Mouse (Mus musculus) heart, embryonic 13.5 days (tissue): Measurements from ENCODE around the gene Hs6st2. TPM values are rescaled to one million over a fixed set of nuclear protein-coding genes. Genes with fewer than 3 reads are reported as not detected.

Experiments
- ATAC-seq: fragments of 200-750 bp; cut with Nextera tagmentation; 2 replicates; pipeline ENCODE4 v1.8.0; 2017; ENCODE audit warnings: moderate TSS enrichment; ENCODE audit not compliant: insufficient number of reproducible peaks, low FRiP score, low TSS enrichment; ENCODE audit errors: extremely low read depth
- H3K27ac ChIP-seq: fragments of 300-500 bp; sonication (generic); replicated peaks from 2 replicates; pipeline ENCODE4 v1.5.1; 2015; ENCODE audit warnings: moderate library complexity, mild to moderate bottlenecking, inconsistent platforms
- H3K27me3 ChIP-seq: fragments of 300-500 bp; sonication (generic); replicated peaks from 2 replicates; pipeline ENCODE4 v1.6.1; 2015; ENCODE audit warnings: mild to moderate bottlenecking, inconsistent platforms
- H3K36me3 ChIP-seq: fragments of 300-500 bp; sonication (generic); 2 replicates; pipeline ENCODE4 v1.6.1; 2015; ENCODE audit warnings: mild to moderate bottlenecking, inconsistent platforms
- H3K4me1 ChIP-seq: fragments of 300-500 bp; sonication (generic); 2 replicates; pipeline ENCODE4 v1.6.1; 2015; ENCODE audit warnings: inconsistent platforms
- H3K4me2 ChIP-seq: fragments of 300-500 bp; sonication (generic); 2 replicates; pipeline ENCODE4 v1.6.1; 2015; ENCODE audit warnings: inconsistent platforms, mild to moderate bottlenecking, moderate library complexity
- H3K4me3 ChIP-seq: fragments of 300-500 bp; sonication (generic); 2 replicates; pipeline ENCODE4 v1.5.1; 2015; ENCODE audit warnings: moderate library complexity, mild to moderate bottlenecking, inconsistent platforms
- H3K9ac ChIP-seq: fragments of 300-500 bp; sonication (generic); 2 replicates; pipeline ENCODE4 v1.6.1; 2015; ENCODE audit warnings: inconsistent platforms, mild to moderate bottlenecking, moderate library complexity
- H3K9me3 ChIP-seq: fragments of 300-500 bp; sonication (generic); 2 replicates; pipeline ENCODE4 v1.6.1; 2016; ENCODE audit warnings: inconsistent platforms
- WGBS: fragments of 180-500 bp; shearing (Covaris S2); methylation state at CpG from one replicate; pipeline ENCODE4 v1.1.7; 2015; ENCODE audit warnings: mixed read lengths; 5-methylcytosine and 5-hydroxymethylcytosine counted together
- polyA plus RNA-seq: library from polyadenylated mRNA; unstranded; fragments of >200 nt; fragmentation: Nextera tagmentation; extraction: Ambion mirVana; gene quantifications from 2 replicates; pipeline ENCODE4 v1.2.1, GENCODE M21; 2015

Gene Hs6st2
- polyA plus RNA-seq, 1 experiment from 2014 or later, result 14.4 TPM

GRCm38 (mm10) chrX:51561880-51562279, 119.8 kb downstream of the Hs6st2 start:
- no peak for ATAC-seq
- 78% methylated on average over 1 of the region's 1 CpGs for WGBS

DNA sequence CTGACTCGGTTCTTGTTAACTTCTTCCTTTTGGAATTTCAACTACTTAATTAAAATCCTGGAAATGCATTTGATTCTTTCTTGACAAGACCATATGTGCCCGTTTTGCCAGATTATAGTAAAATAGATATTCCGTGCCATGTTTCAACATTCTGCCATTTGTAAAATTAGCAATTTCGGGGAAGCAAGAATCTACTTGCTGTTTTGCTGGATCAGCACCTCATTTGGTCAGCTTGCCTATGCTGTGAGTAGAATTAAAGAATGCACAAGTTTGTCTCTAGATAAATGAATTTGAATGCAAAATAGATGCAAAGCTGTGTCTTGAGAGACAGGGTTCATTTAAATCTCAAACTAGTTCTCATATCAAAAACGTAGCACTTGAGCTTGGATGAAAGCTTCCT, 142.0 kb downstream of the Hs6st2 start:
- Histone ChIP-seq H3K4me1 (no peaks in the 10 kb centered on the region), H3K27me3 (no peaks in the 10 kb centered on the region), H3K36me3 (no peaks in the 10 kb centered on the region), H3K9me3 (no peaks in the 10 kb centered on the region), H3K4me3 (no peak overlapping the region), H3K27ac (no peak overlapping the region), H3K9ac (no peak overlapping the region), H3K4me2 (no peak overlapping the region)
- no peak for ATAC-seq
- WGBS, result 71% methylated on average over 5 of the region's 5 CpGs

More at GRCm38 (mm10) chrX:51561880-51562279, 119.8 kb downstream of the Hs6st2 start:
- Histone ChIP-seq H3K4me1 (no peaks in the 10 kb centered on the region), H3K4me2 (no peak overlapping the region), H3K27me3 (no peaks in the 10 kb centered on the region), H3K4me3 (no peak overlapping the region), H3K9ac (no peak overlapping the region), H3K36me3 (no peaks in the 10 kb centered on the region), H3K27ac (no peak overlapping the region), H3K9me3 (no peaks in the 10 kb centered on the region)

DNA sequence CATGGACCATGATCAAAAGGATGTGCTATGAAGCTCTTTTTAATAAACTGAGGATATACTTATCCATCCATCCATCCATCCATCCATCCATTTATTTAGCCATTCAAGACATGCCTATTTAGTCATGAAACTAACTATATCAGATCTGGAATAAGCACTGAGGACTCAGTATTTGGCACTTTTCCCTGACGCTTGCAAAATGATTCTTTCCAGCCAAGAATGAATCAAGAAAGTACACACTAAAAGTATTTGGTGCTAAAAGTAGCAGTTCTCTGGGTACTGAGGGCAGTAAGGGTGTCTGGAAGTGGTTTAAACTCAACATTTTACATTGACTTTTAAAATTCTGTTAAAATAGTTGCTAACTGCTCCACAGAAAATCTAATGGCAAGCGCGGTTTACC, 144.6 kb downstream of the Hs6st2 start:
- Histone ChIP-seq H3K4me3 (no peak overlapping the region), H3K27me3 (no peaks in the 10 kb centered on the region), H3K4me2 (no peak overlapping the region), H3K9ac (no peak overlapping the region), H3K9me3 (no peaks in the 10 kb centered on the region), H3K27ac (no peak overlapping the region), H3K36me3 (no peaks in the 10 kb centered on the region), H3K4me1 (no peaks in the 10 kb centered on the region)
- 80% methylated on average over 3 of the region's 3 CpGs for WGBS
- ATAC-seq, result no peak

DNA sequence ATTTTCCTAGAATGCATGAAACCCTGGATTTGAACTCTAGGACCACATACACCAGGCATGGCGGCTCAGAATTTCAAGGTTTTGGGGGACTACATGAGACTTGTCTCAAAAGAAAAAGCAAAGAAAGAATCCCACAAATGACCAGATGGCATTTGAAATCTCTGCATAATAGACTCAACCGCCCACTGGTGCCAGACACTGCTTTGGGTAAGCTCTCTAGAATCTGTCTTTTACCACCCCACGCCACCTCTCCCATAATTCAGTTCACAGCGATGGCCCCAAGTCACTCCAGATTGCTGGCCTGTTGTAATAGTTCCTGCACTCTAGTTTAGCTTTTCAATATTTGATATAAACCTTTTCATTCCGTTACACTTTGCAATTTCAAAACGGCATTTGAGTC, 146.4 kb downstream of the Hs6st2 start:
- Histone ChIP-seq H3K36me3 (no peaks in the 10 kb centered on the region), H3K9ac (no peak overlapping the region), H3K9me3 (no peaks in the 10 kb centered on the region), H3K27ac (no peak overlapping the region), H3K4me1 (no peaks in the 10 kb centered on the region), H3K4me2 (no peak overlapping the region), H3K27me3 (no peaks in the 10 kb centered on the region), H3K4me3 (no peak overlapping the region)
- WGBS, result 83% methylated on average over 6 of the region's 6 CpGs
- ATAC-seq, result no peak

GRCm38 (mm10) chrX:51531136-51531535, 150.5 kb downstream of the Hs6st2 start:
- ATAC-seq, result no peak
- Histone ChIP-seq H3K27me3 (no peaks in the 10 kb centered on the region), H3K4me3 (no peak overlapping the region), H3K36me3 (no peaks in the 10 kb centered on the region), H3K9me3 (no peaks in the 10 kb centered on the region), H3K27ac (no peak overlapping the region), H3K4me2 (no peak overlapping the region), H3K4me1 (no peaks in the 10 kb centered on the region), H3K9ac (no peak overlapping the region)
- 83% methylated on average over 1 of the region's 1 CpGs for WGBS

- no peaks in the 10 kb centered on the region for H3K36me3 ChIP-seq
- ATAC-seq, result no peak
- no peak overlapping the region for H3K4me3 ChIP-seq
- no peak overlapping the region for H3K9ac ChIP-seq
- no peaks in the 10 kb centered on the region for H3K9me3 ChIP-seq
- H3K4me2 ChIP-seq, result no peak overlapping the region
- no peaks in the 10 kb centered on the region for H3K27me3 ChIP-seq
- H3K4me1 ChIP-seq, result peaks cover 5% of the 10 kb centered on the region; the same call in 1 of the 2 replicates
- no peak overlapping the region for H3K27ac ChIP-seq
Measured at GRCm38 (mm10) chrX:51528601-51529000, 153.1 kb downstream of the Hs6st2 start.

DNA sequence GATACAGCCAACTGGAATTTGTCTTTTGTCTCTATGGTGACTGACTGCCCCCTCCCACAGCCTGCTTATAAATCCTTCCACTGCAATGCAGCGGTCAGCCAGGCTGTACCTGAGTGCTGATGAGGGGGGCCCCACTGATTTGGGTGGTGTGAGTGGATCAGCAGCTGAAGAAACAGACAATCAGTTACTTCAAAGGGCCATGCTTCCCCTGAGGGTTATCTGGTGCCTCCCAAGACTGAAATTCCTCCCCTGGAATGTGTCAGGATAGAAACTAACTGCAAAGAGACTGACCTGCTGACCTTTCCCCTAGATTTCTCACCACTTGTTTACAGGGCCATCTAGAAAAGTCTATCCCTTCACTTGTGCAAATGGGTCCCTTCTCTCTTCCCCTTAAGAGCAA, 166.8 kb downstream of the Hs6st2 start:
- no peaks in the 10 kb centered on the region; the same call in 1 of the 2 replicates for H3K27me3 ChIP-seq
- no peaks in the 10 kb centered on the region for H3K36me3 ChIP-seq
- no peak overlapping the region for H3K4me3 ChIP-seq
- no peak overlapping the region for H3K9ac ChIP-seq
- H3K4me2 ChIP-seq, result no peak overlapping the region
- H3K27ac ChIP-seq, result no peak overlapping the region; the same call in 1 of the 2 replicates
- peaks cover 14% of the 10 kb centered on the region for H3K4me1 ChIP-seq
- WGBS, result 17% methylated on average over 1 of the region's 1 CpGs
- no peaks in the 10 kb centered on the region for H3K9me3 ChIP-seq
- no peak for ATAC-seq

GRCm38 (mm10) chrX:51506526-51506925, 175.1 kb downstream of the Hs6st2 start:
- 48% methylated on average over 4 of the region's 4 CpGs for WGBS
- no peak for ATAC-seq

DNA sequence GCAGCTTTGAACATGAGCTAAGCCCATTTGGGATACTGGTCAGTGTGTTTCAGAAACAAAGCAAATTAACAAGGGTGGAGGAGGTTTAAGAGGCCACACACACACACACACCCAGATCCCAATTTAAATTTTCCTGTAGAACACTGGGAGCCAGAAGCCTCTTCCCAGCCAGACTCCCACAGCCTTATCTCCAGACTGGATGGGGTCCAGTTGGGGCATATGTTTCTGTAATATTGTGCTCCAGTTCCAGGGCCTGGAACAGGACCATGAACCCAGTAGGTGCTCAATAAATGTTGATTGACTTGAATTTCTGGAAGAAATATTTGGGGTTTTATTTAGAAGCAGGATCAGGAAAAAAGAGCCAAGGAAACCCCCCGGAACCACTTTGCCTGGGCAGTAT, 176.0 kb downstream of the Hs6st2 start:
- no peak overlapping the region for H3K27ac ChIP-seq
- H3K4me1 ChIP-seq, result peaks cover 10% of the 10 kb centered on the region
- 40% methylated on average over 1 of the region's 1 CpGs for WGBS
- no peak overlapping the region for H3K9ac ChIP-seq
- no peak overlapping the region for H3K4me2 ChIP-seq
- H3K27me3 ChIP-seq, result no peaks in the 10 kb centered on the region; the same call in 1 of the 2 replicates
- H3K9me3 ChIP-seq, result no peaks in the 10 kb centered on the region
- ATAC-seq, result no peak
- no peaks in the 10 kb centered on the region for H3K36me3 ChIP-seq
- H3K4me3 ChIP-seq, result no peak overlapping the region

More at GRCm38 (mm10) chrX:51506526-51506925, 175.1 kb downstream of the Hs6st2 start:
- H3K4me3 ChIP-seq, result no peak overlapping the region
- H3K9me3 ChIP-seq, result no peaks in the 10 kb centered on the region
- no peaks in the 10 kb centered on the region; the same call in 1 of the 2 replicates for H3K27me3 ChIP-seq
- H3K9ac ChIP-seq, result no peak overlapping the region
- peaks cover 10% of the 10 kb centered on the region for H3K4me1 ChIP-seq
- H3K36me3 ChIP-seq, result no peaks in the 10 kb centered on the region
- H3K4me2 ChIP-seq, result no peak overlapping the region
- H3K27ac ChIP-seq, result no peak overlapping the region

GRCm38 (mm10) chrX:51503781-51504471, 177.7 kb downstream of the Hs6st2 start:
- peaks cover 10% of the 10 kb centered on the region for H3K4me1 ChIP-seq
- no peaks in the 10 kb centered on the region for H3K36me3 ChIP-seq
- H3K9ac ChIP-seq, result no peak overlapping the region
- H3K9me3 ChIP-seq, result no peaks in the 10 kb centered on the region
- ATAC-seq, result no peak
- H3K4me2 ChIP-seq, result no peak overlapping the region
- H3K27me3 ChIP-seq, result no peaks in the 10 kb centered on the region; the same call in 1 of the 2 replicates
- no peak overlapping the region for H3K4me3 ChIP-seq
- no peak overlapping the region for H3K27ac ChIP-seq
- WGBS, result 59% methylated on average over 7 of the region's 7 CpGs

DNA sequence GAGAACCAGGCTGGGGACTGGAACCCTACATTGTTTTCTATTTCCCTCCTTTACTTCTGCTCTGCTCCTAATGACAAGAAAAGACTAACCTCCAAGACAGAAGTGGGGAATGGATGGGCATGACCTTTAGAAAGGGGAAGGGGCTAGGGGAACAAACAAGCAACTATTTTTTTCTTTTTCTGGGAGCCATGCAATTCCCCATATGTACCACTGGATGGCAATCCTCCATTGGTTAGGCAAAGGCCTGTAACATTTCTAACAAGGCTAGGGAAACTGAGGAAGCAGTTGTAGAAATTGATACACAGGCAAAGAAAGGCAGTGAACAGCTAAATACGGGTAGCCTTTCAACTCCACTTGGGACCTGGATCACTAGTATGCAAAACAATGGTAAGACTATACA, 183.8 kb downstream of the Hs6st2 start:
- Histone ChIP-seq H3K27ac (no peak overlapping the region), H3K36me3 (no peaks in the 10 kb centered on the region), H3K4me2 (no peak overlapping the region), H3K9ac (no peak overlapping the region), H3K4me1 (no peaks in the 10 kb centered on the region), H3K27me3 (no peaks in the 10 kb centered on the region), H3K9me3 (no peaks in the 10 kb centered on the region), H3K4me3 (no peak overlapping the region)
- ATAC-seq, result no peak
- WGBS, result 58% methylated on average over 1 of the region's 1 CpGs

GRCm38 (mm10) chrX:51488374-51488773, 193.3 kb downstream of the Hs6st2 start:
- Histone ChIP-seq H3K4me3 (no peak overlapping the region), H3K9me3 (no peaks in the 10 kb centered on the region), H3K27me3 (no peaks in the 10 kb centered on the region), H3K27ac (peak overlapping the region; percentile 56), H3K4me1 (peaks cover 9% of the 10 kb centered on the region; the same call in 1 of the 2 replicates), H3K4me2 (no peak overlapping the region), H3K36me3 (no peaks in the 10 kb centered on the region), H3K9ac (no peak overlapping the region)
- ATAC-seq, result no peak
